Mouse (Mus musculus) layer of hippocampus, adult 11-12 months (tissue): ENCODE measurements around the gene Saysd1.

Experiments used
- DNase-seq: peaks from one replicate; pipeline ENCODE4 v3.0.0; 2022; ENCODE audit warnings: low spot score

The Saysd1 gene

GRCm38 (mm10) chr14:20138484-20139355 lies at the start of gene Saysd1:
Saysd1 (minus strand) TSS chr14:20138534.
- no peak for DNase-seq

- no peak for DNase-seq
Measured at GRCm38 (mm10) chr14:20185426-20185825, 47.1 kb upstream of the Saysd1 start.

- DNase-seq: no peak
Measured at GRCm38 (mm10) chr14:20183701-20184100, 45.4 kb upstream of the Saysd1 start.

- DNase-seq: no peak
Measured at GRCm38 (mm10) chr14:20182596-20182995, 44.3 kb upstream of the Saysd1 start.

- peak; percentile 80 for DNase-seq
Measured at GRCm38 (mm10) chr14:20181466-20181921, 43.2 kb upstream of the Saysd1 start, which contains the start of gene Kcnk5. Kcnk5 (minus strand) TSS chr14:20181809.

- DNase-seq: no peak
Measured at GRCm38 (mm10) chr14:20180751-20181162, 42.4 kb upstream of the Saysd1 start.

- DNase-seq: no peak
Measured at GRCm38 (mm10) chr14:20180304-20180703, 42.0 kb upstream of the Saysd1 start.

GRCm38 (mm10) chr14:20179731-20180280 lies 41.5 kb upstream of the Saysd1 start:
- no peak for DNase-seq

- DNase-seq: no peak
Measured at GRCm38 (mm10) chr14:20179080-20179479, 40.7 kb upstream of the Saysd1 start.

GRCm38 (mm10) chr14:20178593-20178992 lies 40.3 kb upstream of the Saysd1 start:
- no peak for DNase-seq

- DNase-seq: no peak
Measured at GRCm38 (mm10) chr14:20177494-20178123, 39.3 kb upstream of the Saysd1 start.

- DNase-seq: no peak
Measured at GRCm38 (mm10) chr14:20175705-20176104, 37.4 kb upstream of the Saysd1 start.

GRCm38 (mm10) chr14:20175114-20175513 lies 36.8 kb upstream of the Saysd1 start:
- DNase-seq: no peak

- DNase-seq: no peak
Measured at GRCm38 (mm10) chr14:20174696-20175095, 36.4 kb upstream of the Saysd1 start.

- DNase-seq: no peak
Measured at GRCm38 (mm10) chr14:20173873-20174490, 35.6 kb upstream of the Saysd1 start.

GRCm38 (mm10) chr14:20172924-20173323 lies 34.6 kb upstream of the Saysd1 start:
- no peak for DNase-seq

GRCm38 (mm10) chr14:20172509-20172908 lies 34.2 kb upstream of the Saysd1 start:
- no peak for DNase-seq

GRCm38 (mm10) chr14:20171840-20172239 lies 33.5 kb upstream of the Saysd1 start:
- DNase-seq: no peak

- no peak for DNase-seq
Measured at GRCm38 (mm10) chr14:20169251-20169650, 30.9 kb upstream of the Saysd1 start.

- DNase-seq: no peak
Measured at GRCm38 (mm10) chr14:20168478-20168877, 30.1 kb upstream of the Saysd1 start.

GRCm38 (mm10) chr14:20168054-20168453 lies 29.7 kb upstream of the Saysd1 start:
- no peak for DNase-seq

GRCm38 (mm10) chr14:20165413-20165812 lies 27.1 kb upstream of the Saysd1 start:
- no peak for DNase-seq
